Mouse (Mus musculus): ENCODE data around the gene Arhgef10l.

Gene Arhgef10l

DNA sequence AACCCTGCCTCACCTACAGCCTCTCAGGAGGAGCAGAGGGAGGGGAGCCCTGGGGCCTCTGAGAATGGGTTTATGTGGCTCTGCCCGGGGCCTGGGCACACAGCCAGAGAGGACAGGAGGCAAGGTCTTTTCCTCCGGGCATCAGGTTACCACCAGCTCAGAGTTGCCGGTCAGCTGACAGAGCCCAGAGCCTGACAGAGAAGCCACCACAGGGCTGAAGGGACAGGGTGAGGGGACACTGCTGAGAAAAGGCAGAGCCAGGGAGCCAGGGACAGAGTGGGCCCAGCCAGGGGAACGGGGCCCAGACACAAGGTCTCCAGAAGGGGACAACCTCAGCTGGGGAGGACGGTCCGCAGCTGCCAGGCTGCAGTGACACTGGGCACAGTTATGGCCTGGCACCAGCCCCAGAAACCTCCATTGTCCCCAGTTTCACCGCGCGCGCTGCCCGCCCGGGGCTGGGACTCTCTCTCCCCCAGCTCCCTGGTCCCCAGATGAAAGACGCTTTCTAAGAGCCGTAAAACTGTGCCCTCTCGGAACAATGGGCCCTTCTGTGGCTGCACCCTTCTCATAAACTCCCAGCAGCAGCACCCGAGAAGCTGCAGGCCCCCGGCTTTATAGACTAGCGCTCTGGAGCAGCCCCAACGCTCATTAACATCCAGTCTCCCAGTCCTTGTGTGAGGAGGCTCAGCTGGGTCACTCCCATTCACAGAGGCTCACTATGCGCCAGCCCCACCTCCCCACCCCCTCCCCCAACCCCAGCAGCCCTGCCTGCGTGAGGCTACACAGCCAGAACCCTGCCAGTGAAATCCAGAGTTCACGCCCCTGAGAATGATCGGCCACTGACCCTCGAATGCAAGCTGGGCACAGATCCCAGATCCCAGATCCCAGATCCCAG, 7.9 kb downstream of the Arhgef10l start:
- no peak for DNase-seq

GRCm38 (mm10) chr4:140656529-140656928, 9.3 kb downstream of the Arhgef10l start:
- DNase-seq, result no peak

GRCm38 (mm10) chr4:140654798-140655197, 11.0 kb downstream of the Arhgef10l start:
- no peak for DNase-seq

GRCm38 (mm10) chr4:140653835-140654583, 11.8 kb downstream of the Arhgef10l start:
- DNase-seq, result no peak

GRCm38 (mm10) chr4:140649731-140650130, 16.1 kb downstream of the Arhgef10l start:
- no peak for DNase-seq

DNA sequence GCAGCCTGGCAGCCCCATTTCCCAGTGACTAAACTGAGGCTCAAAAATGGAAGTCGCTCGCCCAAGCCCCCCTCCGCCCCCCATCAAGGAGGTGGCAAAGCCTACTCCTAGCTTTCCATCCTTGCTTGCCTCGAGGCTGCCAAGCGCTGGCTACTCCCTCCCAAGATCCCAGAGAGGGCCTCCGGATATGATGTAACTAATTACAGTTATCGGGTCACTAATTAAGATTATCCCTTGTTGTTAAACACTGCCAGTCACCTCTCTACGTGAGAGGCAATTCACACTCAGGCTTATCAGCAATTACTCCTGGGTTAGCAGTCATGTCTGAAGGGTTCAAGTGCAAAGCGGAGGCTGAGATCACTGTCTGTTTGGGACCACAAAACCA, 16.6 kb downstream of the Arhgef10l start:
- no peak for DNase-seq

DNA sequence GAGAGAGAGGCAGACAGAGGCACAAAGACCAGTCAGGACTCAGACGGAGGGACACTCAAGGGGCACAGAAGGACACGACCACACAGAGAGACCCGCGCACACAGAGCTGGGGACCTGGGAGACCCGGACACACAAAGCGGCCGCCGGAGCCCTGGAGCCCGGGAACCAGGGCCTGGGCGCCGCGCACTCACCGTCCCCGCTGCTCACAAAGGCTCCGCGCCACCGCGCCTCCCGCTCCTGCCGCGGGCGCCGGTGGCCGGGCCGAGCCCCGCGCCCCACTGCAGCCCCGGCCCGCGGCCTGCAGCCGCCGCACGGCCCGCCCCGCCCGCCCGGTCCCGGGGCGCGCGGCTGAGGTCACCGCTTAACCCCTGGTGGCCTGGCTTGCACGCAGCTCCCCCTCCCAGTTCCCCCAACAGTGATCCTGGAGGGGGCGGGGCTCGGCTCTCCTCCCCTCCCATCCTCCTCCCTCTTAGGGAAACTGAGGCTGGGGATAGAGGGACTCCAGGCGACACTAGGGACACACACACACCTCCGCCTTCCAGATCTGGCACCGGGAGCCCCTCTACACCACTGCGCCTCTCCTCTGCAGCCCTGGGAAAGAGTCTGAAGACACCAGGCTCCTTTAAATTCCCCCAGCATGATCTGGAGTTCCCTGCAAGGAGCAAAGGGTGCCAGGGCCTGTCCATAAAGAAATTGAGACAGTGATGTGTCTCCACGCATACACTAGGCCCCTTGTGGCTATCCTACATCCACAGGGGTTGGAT, 17.2 kb downstream of the Arhgef10l start:
- DNase-seq, result no peak

- no peak for DNase-seq
Observed at GRCm38 (mm10) chr4:140647711-140648421, 17.9 kb downstream of the Arhgef10l start.

DNA sequence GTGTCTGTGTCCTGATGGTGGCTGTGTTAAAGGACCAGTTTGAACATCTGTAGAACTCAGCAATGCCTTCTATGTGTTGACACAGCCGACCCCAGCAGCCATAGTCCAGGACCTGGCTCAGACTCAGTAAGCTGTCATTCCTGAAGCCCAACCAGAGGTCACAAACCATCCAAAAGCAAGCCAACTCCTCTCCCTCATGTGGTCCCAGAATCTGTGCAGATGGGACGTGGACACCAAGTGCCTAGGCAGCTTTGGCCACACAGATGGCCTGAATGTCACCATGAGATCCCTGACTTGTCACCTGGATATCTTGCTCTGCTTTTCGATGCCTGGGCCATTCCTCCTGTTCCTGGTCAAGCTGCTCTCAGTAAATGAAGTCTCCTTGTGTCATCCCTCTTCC, 20.2 kb downstream of the Arhgef10l start:
- no peak for DNase-seq

- no peak for DNase-seq
Observed at GRCm38 (mm10) chr4:140644701-140645100, 21.1 kb downstream of the Arhgef10l start.

DNA sequence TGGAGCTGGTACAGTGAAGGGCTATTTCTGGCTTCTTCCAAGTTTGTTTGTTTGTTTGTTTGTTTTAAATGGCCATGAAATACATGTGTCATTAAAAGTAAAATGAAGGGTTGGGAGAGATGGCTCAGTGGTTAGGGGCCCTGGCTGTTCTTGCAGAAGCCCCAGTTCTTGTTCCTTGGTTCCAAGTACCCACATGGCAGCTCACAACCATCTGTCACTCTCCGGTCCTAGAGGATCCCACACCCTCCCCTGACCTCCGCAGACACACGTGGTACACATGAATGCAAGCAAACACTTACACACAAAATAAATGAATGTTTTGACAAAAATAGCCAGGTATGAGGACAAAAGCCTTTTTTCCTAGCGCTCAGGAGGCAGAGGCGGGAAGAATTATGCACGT, 21.5 kb downstream of the Arhgef10l start:
- DNase-seq, result no peak

- no peak for DNase-seq
Observed at GRCm38 (mm10) chr4:140642378-140642777, 23.4 kb downstream of the Arhgef10l start.

GRCm38 (mm10) chr4:140641414-140641918, 24.3 kb downstream of the Arhgef10l start:
- no peak for DNase-seq

GRCm38 (mm10) chr4:140640668-140641067, 25.1 kb downstream of the Arhgef10l start:
- no peak for DNase-seq

GRCm38 (mm10) chr4:140640242-140640523, 25.6 kb downstream of the Arhgef10l start:
- DNase-seq, result no peak

GRCm38 (mm10) chr4:140639431-140640241, 26.2 kb downstream of the Arhgef10l start:
- no peak for DNase-seq

- no peak for DNase-seq
Observed at GRCm38 (mm10) chr4:140638591-140638990, 27.2 kb downstream of the Arhgef10l start.

DNA sequence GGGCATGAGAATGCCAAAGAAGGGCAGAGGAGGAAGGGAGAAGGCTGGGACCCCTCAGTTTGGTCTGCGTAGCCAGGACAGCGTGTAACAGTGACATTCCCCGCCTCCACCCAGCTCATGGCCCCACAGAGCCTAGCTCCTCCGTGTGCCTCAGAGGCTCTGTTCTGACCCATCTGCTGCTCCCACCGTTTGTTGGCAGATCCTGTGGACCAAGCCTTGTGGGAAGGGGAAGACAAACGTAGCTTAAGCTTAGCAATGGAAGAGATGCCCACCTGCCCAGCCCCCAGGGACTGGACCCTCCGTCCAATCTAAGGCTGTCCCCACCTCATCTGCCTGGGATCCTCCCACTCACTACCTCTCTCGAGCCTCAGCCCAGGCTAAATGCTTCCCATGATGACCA, 28.5 kb downstream of the Arhgef10l start:
- no peak for DNase-seq

- no peak for DNase-seq
Observed at GRCm38 (mm10) chr4:140636312-140636996, 29.4 kb downstream of the Arhgef10l start.

DNA sequence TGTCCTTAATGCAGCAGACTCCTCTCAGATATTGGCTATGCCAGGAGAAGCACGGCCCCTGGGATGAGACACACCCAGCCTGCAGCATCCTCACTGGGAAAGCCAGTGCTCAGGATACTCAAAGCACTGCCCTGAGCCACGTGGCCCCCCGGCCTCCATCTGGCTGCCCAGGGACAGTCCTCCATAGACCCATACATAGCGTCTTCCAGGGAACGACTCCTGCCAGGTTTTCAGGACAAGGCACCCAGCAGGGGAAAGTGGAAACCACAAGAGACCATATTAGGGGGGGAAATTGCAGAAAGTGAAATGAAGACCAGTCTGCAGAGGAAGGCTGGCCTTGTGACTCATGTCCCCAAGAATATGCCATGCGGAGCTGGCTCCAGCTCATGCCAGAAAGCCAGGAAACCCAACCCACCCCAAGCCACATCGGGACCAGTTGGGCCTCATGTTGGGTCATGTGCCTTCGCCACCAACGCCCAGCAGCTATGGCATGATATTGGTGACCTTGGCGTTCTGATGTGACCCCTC, 30.9 kb downstream of the Arhgef10l start:
- DNase-seq, result no peak
